Mouse (Mus musculus): ENCODE measurements at regions not wholly inside any gene's neighbourhood (a gene's known extent, or its start where the extent isn't known, plus 50 kb on each side); places are given as distances from the start of the nearest gene placed in this dataset.
"Not testable (repeated sequence)": the region's sequence is repeated elsewhere in the genome, so short reads cannot be mapped to it uniquely, and the experiment has no call there.

DNA sequence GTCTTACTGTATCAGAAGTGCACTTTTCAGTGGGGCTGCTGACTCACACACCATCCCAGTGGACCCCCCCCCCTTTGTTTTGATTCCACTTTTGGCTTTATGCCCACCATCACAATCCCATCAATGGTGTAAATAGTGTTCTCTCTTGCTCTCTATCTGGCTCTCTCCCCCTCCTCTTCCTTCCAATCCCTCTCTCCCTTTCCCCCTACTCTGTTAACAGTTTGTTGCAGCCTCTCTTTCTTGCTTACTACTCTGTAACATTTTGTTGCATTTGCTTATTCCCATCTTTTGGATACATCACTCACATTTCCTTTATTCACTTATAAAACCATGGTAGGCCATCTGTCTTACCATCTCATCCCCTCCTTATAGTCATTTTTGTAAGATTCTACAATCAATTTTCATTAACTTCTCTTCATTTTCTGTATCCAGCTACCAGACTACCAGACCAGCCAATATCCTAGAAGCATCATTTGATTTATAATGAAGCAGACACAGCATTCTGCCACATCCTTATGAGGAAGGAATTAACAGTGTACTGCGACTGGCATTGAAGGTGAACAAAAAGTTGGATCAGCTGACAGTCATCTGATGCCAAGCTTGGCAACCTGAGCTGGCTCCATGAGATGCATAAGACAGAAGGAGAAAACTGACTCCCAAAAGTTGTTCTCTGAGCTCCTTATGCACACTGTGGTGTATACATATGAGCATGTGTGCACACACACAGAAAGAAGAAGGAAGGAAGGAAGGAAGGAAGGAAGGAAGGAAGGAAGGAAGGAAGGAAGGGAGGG lies 181.5 kb upstream of the Plcz1 start:
- DNase-seq, result no peak

DNA sequence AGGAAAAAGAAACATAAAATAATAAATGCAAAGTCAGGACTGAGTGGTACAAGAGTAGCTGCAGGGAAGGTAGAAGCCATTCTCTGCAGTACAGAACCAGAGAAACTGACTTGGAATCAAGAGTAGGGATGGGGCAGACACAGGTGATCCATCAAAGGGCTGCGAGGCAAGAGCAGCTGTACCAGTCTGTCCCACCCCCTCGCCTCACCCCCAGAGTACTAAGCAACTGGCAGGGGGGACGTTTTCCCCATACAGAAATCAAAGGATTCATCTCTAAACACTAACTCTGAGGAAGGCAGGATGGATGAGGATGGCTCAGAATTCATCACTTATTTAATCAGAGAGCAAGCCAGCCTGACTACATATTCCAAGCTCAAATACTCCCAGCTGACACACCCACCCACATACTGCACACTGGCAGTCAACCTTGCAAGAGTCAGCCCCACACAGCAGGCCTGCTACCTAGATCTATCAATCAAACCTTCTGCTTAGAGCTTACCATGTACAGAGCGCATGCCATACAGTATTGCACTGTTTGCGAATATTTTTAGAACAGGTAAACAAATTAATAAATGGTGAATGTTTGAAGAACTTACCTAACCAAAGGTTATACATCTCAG lies 180.5 kb upstream of the Plcz1 start:
- no peak for DNase-seq

DNA sequence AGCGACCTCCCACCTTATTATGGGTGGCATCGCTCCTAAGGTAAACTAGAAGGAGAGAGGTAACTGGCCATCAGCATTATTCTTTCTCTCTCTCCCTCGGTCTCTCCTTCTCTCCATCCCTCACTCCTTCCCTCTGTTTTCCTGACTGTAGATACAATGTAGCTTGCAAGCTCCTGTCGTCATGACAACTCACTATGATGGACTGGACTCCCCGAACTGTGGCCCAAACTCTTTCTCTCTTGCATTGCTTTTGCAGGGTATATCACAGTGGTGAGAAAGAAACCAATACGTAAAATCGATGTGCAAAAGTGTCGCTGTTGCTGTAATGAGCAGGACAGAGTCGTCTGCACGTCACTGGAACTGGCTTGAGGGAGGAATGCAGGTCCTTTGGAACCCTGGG lies 177.5 kb upstream of the Plcz1 start:
- no peak for DNase-seq

DNA sequence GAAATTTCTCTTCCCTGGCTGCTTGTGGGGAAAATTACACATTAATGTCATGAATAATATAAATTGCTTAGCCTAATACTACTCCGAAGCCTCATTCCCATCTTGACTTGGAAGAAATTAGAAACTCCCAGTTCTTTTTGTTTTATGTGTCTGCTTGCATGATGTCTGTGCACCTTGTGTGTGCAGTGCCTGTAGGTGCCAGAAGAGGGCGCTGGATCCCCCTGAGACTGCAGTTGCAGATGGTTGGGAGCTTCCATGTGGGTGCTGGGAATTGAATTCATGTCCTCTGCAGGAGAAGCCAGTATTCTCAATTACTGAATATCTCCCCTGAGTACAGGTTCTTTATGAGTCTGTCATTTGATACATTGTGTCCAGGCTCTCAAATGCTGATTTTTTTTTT lies 171.1 kb upstream of the Plcz1 start:
- DNase-seq, result no peak

DNA sequence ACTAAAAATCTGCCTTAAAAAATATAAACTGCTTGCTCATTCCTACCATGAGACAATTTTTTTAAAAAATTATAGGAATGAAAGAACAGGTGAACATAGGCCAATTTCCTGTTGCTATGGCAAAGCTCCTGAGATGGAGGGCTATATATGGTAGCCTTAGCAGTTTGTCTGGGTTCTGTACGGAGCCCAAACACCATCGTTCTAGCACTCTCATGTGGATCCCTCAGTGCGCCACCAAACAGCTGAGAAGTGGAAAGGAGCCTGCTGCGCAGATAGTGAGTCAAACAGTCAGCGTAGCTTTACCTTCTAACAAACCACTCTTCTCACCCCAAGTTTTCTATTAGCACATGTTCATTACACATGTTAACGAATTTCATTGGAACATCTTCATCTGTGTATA lies 168.9 kb upstream of the Plcz1 start:
- DNase-seq, result no peak

DNA sequence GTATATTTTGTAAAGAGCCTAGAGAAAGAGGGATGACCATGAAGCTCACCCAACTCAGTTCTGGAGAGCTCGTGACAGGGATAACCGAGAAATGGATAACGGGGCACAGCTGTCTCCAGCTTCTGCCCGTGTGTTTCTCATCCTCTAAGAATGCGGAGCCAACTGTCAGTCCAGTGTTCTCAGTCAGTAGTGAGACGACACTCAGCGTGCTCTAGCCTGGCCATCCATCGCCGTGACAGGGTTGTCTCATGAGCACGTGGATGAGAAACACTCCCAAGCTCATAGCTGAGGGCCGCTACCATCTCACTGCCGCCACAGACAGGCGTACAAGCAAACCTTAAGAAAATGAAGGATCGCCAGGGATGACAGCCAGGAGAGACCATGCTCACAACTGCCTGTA lies 167.8 kb upstream of the Plcz1 start:
- DNase-seq, result no peak

DNA sequence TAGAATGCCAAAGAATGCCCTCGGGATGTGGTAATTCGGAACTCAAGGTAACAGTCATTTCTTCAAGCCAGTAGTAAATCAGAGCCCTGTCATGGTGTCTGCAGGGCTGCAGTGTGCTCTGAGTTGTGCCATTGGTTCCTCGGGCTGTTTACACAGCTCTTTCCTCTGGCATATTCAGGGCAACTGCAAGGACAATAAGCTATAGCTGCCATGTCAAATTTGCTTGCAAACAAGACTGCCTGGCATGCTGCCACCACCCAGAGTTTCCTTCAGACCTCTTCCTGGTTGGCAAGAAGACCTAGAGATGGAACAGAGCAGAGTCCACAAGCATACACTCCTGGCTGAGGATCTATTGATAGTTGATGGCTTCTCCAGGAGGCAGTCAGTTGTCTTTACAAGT lies 167.1 kb upstream of the Plcz1 start:
- DNase-seq, result peak; percentile 55

DNA sequence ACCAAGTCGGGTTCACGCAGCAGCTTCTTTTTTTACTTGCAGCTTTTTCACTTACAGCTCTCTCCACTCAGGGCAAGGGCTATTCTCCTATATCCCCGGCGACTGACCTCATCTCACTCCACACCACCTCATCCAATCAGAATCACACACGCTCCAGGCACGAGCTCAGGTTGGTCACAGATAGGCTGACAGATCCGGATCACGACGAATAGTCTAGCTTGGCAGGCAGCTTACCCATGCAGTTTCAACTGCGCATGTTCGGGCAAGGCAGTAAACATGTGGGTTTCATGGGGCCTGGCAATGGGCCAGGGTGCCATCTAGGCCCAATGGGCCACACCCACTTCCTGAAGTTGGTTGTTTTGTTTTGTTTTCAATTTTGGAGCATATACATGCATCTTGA lies 165.4 kb upstream of the Plcz1 start:
- not testable (repeated sequence) for DNase-seq

DNA sequence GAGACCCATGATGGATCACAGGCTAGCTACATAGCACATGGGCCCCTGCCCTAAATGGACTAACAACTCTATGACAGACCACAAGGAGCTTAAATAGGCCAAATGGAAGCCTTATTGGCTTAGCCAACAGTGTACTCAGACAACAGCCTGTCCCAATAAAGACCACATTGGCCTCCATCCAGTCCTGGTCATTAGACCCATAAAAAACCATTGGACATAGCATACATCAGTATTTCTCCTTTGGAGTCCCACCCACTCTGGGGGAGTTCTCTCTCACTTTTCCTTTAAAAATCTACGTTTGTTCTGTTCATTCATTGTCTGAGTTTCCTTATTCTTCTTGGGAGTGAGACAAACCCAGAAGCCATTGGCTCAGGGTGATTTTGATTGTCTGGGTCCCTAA lies 160.1 kb upstream of the Plcz1 start:
- DNase-seq, result no peak

DNA sequence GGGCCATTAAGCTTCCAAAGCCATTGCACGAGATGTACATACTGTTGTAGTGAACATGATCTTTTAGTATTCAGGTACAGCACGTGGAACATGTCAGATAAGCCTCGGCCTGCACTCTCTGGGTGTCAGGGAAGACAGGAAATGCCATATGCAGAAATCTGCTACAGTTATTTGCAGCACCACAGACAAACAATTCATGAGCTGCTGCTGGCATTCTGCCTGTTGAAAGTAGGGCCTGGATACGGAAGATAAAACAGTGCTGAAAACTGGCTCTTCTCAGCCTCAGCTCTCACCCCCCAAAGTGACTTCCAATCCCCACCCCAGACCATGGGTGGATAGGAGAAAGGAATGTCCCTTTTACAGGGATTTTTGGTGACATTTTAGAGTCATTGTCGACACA lies 159.1 kb upstream of the Plcz1 start:
- DNase-seq, result no peak

DNA sequence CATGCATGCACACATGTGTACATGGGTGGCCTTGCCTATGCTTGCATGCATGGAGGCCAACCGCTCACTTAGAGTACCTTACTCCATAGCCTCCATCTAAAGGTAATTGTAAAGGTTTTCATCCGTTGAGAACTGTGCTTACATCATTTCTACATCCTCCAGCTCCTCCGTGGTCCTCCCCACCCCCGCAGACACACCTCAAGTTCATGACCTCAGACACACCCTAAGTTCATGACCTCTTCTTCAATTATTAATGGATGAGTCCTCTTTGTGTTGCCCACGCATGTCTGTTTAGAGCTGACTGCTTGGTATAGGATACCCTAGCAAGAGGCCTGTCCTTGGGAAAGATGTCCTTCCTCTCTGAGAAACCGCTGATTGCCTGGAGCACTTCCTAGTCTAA lies 156.8 kb upstream of the Plcz1 start:
- no peak for DNase-seq

DNA sequence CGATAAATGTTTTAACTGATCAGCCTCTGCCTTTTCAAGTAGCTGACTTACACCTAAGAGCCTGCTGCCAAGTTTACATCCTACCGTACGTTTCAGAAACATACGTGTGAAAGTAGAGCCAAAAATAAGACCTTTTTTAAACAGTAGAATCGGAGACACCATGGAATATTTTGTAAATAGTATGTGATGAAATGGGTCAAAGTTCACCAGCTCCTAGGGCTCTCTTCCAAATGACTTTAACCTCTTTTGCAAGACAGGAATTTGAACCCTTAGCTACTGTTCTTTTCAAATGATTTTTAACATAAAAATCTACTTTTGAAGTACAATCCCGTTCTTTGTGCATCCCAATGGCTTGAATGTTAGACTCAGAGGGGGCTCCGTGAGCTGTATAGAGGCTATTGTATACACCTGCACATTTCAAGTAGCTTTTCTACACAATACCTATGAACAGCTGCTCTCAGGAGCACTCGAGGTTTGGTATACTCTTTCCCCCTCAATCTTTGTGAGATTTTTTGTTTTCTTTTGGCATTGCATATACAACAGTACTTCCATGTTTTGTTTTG lies 155.9 kb upstream of the Plcz1 start:
- DNase-seq, result peak; percentile 29

DNA sequence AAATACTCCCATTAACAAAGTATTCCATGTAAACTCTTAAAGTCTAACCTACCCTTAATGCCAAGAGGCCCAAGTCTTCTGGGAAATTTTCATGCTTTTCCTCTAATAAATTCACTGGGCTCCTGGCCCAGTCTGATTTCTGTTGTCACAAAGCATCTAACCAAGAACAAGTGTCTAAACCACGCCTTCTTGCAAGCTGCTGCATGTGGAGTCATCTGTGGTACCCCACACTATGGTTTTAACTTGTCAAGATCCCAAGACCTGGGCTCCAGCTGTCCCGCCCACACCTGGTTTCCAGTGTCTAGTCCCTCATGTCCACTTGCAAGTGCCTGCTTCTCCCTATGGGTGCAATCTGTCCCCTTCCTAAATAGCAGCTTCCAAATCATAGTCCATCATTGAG lies 153.0 kb upstream of the Plcz1 start:
- DNase-seq, result no peak

DNA sequence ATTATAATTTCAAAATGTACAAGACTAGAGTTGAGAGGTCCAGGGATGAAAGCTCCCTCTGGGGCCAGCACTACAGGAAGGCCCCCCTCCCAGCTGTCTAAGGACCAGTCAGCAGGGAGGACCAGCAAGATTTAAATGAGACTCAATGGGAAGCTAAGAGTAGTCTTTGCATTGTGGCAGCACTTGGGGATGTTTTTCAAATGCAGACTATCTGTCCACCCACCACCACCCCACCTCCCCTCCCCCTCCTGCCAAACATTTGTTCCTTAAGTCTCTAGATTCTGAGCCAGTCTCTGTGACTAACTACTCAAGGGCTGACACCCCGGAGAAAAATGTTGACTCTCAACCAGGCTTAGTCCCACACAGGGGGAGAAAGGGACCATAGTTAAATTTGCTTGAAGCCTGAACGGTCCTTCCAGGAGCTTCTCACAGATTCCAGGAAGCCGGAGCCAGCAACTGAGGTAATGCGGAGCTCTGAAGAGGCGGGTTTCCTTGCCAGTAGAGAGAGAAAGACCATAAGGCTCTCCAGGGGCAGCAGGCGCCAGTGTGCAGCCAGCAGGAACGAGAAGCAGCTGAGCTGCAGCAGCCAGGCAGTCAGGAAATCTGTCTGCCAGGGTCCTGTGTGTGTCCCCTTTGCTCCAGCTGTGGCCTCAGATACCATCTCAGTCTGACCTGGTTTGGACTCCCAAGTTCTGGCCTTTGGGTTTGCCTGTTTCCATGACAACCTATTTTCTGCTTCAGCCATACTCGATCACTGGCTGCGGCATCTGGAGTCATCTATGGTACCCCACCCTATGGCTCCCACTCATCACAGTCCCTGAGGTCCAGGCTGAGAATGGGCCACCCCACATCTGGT lies 152.1 kb upstream of the Plcz1 start:
- peak; percentile 16 for DNase-seq

DNA sequence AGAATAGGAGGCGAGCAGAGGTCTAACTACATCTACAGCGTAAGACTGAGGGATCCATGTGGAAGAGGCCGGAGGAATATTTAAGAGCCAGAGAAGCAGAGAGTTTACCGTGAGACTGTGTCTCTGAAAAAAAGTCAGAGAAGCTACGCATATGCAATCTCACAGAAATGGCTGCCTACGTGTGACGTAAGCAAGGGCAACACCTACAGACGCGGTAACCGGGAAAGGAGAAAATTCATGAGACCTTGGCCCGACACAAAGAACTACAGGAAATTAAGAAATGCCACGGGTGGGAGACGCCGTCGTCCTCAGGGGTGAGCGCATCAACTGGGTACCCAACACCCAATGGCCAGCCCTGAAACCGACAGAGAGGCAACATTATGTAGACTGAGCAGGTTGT lies 151.3 kb upstream of the Plcz1 start:
- no peak for DNase-seq

DNA sequence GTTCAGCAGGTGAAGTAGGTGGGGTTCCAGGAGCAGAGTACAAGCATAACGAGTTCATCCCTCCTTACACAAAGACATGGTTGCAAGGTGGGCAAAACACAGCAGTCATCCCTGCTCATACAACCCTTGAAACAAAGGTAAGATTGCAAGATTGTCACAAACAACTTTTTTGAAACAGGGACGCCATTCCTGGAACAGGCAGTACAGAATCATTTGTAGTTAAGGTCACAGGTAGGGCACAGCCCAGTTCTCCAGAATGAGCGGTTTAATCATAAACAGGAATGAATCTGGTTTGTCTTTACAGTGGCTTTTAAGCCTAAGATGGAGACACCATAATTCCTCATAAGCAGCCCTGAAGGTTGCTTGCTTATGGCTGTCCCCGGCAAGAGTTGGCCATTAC lies 150.1 kb upstream of the Plcz1 start:
- peak; percentile 17 for DNase-seq

DNA sequence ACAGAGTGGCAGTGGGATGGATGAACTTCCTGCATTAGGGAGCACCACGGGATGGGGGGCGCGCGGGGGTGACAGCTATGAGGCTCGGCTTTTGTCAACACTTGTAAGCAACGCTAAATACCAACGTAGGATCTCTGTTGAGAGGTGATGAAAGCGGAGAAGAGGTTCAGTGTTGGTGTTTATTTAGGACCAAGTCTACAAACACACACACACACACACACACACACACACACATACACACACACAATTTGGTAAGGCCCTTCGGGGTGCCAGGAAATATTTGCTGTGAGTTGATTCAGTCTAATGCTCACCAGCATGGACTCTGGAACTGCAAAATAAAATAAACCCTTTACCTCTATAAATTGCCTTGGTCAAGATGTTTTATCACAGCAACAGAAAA lies 148.3 kb upstream of the Plcz1 start:
- no peak for DNase-seq

DNA sequence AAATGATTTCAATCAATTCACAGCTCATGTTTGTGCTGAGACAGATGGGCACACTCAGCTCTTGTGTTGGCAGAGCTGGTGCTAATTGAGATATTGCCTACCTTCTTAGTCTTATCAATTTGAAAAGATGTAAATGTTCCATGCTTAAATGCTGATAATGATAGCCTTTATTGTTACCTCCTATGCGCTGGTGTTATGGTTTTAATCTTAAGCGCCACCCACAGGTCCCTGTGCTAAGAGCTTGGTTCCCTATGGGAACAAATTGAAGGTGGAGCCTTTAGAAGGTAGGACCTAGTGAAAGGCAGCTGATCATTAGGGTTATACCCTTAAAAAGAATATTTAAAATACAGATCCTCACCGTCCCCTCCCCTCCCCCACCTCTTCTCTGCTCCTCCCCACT lies 146.5 kb upstream of the Plcz1 start:
- DNase-seq, result no peak

DNA sequence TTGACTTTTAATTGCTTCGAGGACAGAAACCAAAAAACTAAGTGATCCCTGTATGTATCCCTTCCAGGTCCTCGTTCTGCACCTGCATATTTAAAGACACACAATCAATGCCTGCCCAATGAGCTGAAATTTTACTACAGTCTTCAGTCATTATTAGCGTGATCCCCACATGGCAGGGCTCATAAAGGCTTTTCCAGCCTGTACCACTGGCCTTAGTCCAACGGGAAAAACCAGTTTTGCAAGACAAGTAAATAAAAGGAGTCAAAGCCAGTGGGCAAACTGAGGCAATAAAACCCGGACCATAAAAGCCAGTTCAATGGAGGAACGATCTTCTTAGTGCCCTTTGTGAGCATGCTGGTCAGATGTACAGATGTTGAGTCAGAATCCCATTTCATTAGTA lies 145.8 kb upstream of the Plcz1 start:
- DNase-seq, result peak; percentile 33

DNA sequence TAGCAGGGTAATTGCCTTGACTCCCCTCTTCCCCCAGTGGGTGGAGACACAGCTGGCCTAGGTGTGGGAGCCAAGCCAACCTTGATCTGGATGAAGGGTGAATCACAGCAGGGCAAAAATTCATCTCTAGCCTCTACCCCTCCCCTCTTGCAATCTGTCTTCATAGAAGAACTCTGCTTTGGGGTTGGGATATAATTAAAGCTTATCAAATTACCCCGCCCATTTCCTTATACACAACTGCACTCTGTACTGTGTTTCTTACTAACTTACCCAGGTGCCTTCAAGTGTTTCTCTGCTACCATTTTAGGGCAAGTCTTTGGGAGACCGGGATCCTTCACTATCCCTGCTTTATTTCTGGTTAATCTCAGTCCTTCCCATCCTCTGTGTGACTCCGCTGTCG lies 138.7 kb upstream of the Plcz1 start:
- no peak for DNase-seq

DNA sequence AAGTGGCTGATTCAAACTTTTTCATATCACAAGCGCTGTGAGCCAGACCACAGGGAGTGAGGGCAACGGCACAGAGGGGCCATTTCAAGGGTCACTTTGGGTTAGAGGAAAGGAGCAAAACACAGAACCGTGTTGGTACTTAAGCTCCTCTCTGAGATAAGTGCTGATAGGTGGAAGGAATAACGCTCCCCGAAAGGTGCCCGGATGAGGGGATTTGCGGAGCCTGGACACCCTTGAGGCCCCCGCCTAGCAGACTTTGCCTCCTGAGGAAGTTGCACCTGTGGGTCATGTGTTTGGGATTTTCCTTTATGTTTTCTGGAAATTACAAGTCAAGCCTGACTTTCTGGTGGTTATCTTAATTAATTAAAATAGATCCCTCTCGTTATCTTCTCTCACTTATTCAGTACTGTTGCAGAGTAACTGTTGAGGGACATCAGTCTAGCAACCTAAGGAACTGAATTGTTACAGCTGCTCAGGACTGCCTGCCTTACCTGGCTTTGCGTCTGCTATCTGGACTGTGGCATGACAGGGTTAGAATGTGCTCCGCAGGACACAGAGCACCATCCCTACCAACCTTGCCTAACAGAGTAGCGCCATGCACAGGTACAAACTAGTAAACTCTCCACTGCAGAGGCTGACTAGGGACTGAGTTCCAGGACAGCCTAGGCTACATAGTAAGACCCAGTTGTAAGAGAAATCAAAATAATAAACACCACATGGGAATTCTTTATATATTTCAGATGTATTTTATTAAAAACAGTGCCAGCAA lies 137.4 kb upstream of the Plcz1 start:
- DNase-seq, result no peak

DNA sequence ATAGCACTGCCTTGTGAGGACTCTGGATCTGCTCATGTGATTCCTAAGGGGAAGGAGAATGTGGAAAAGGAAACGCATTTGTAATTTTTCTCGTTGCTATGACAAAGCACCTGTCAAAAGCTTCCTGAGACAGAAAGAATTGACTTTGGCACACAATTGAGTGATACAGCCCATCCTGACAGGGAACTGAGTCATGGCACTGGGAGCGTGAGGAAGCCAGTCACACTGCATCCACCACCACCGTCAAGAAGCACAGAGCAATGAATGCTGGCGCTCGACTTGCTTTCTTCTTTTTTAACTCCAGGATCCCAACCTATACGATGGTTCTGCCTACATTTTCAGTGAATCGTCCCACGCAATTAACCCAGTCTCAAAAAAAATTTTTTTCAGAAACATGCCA lies 131.5 kb upstream of the Plcz1 start:
- DNase-seq, result no peak

DNA sequence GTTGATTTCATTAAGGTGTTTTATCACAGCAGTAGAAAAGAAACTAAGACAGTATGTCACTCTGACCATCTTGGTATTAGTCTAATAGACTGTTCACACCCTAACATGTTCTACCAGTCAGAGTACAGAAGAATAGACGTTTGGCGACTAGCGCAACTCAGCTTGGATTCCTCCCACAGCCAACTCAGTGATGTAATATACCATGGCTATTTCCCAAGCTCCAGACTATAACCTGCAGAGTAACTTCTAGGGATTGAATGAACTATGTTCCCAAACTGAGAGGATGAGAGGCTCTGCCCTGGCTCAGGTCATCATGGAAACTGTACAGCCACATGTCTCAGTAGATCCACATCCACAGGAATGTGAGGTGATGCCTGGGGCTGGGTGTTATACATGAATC lies 128.6 kb upstream of the Plcz1 start:
- DNase-seq, result no peak

Measured in kidney, postnatal 14 days (tissue).